33 mouse cellular contexts compared by ENCODE assay signal in the genomic region with DNA sequence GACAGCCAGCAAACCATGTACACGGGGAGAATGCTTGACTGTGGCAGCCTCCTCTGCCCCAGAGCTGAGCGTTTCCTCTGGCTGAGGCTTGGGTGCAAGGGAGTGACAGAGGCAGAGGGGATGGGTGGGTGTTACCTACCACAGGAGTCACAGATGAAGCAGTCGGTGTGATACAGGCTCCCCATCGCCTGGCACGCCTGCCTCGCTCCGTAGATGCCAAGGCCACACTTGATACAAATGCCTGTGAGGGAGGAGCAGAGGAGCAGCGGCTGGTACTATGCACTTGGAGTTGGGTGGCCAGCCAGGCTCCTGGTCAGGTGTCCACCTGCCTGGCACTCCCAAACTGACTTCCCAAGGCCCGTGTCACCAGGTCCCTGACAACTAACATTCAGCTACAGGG. TPM values are rescaled to one million over a fixed set of nuclear protein-coding genes. Genes with fewer than 3 reads are reported as not detected.
DNase-seq lines count a peak whose midpoint lies in the region; ATAC-seq lines count a peak whose summit lies in the region.
"Had no signal": no experiment of that assay in that cellular context is flagged by ENCODE, and none has a peak within 500 bp of the region (broad histone marks: within the 10 kb centered on the region; RNA-seq: fewer than 3 reads in every experiment).

No protein-coding gene starts in this region.

- peak overlapping the region; percentile 0 for H3K4me3 ChIP-seq in megakaryocyte, embryonic 14.5 days (replicated peaks)
- H3K4me3 ChIP-seq in hindbrain, embryonic 14.5 days (replicated peaks; ENCODE audit: low read length) = no peak overlapping the region
- H3K4me3 ChIP-seq: embryonic facial prominence, embryonic 10.5 days; embryonic facial prominence, embryonic 13.5 days; erythroblast, embryonic 14.5 days; forebrain, embryonic 12.5 days; forebrain, embryonic 15.5 days; heart, embryonic 10.5 days; heart, embryonic 15.5 days; hindbrain, embryonic 15.5 days had no signal

- peaks cover 12% of the 10 kb centered on the region for H3K27me3 ChIP-seq in megakaryocyte, embryonic 14.5 days (replicated peaks)
- no peaks in the 10 kb centered on the region for H3K27me3 ChIP-seq in hindbrain, embryonic 14.5 days (ENCODE audit: control insufficient read depth, insufficient read depth, low read length)
- H3K27me3 ChIP-seq: embryonic facial prominence, embryonic 13.5 days; forebrain, embryonic 12.5 days; forebrain, embryonic 15.5 days; heart, embryonic 15.5 days; hindbrain, embryonic 15.5 days had no signal

- H3K9ac ChIP-seq in hindbrain, embryonic 14.5 days = no peak overlapping the region
- H3K9ac ChIP-seq: embryonic facial prominence, embryonic 13.5 days; forebrain, embryonic 12.5 days; forebrain, embryonic 15.5 days; heart, embryonic 15.5 days; hindbrain, embryonic 15.5 days had no signal

- H3K4me1 ChIP-seq in megakaryocyte, embryonic 14.5 days = no peaks in the 10 kb centered on the region
- H3K4me1 ChIP-seq in hindbrain, embryonic 14.5 days (replicated peaks; ENCODE audit: control insufficient read depth, insufficient read depth, low read length) = no peaks in the 10 kb centered on the region
- H3K4me1 ChIP-seq: embryonic facial prominence, embryonic 10.5 days had no signal

- no peak overlapping the region for H3K4me2 ChIP-seq in hindbrain, embryonic 14.5 days (replicated peaks)
- H3K4me2 ChIP-seq: embryonic facial prominence, embryonic 13.5 days; forebrain, embryonic 12.5 days; forebrain, embryonic 15.5 days; heart, embryonic 15.5 days; hindbrain, embryonic 15.5 days had no signal

- H3K36me3 ChIP-seq in megakaryocyte, embryonic 14.5 days (replicated peaks; ENCODE audit: low read length) = no peaks in the 10 kb centered on the region
- H3K36me3 ChIP-seq in hindbrain, embryonic 14.5 days (replicated peaks; ENCODE audit: control insufficient read depth, insufficient read depth) = no peaks in the 10 kb centered on the region
- H3K36me3 ChIP-seq: forebrain, embryonic 15.5 days; hindbrain, embryonic 15.5 days had no signal

- H3K9me3 ChIP-seq in megakaryocyte, embryonic 14.5 days = peaks cover 22% of the 10 kb centered on the region
- no peaks in the 10 kb centered on the region for H3K9me3 ChIP-seq in hindbrain, embryonic 14.5 days (ENCODE audit: control insufficient read depth, low read length)
- H3K9me3 ChIP-seq: forebrain, embryonic 15.5 days; heart, embryonic 10.5 days; heart, embryonic 15.5 days; hindbrain, embryonic 15.5 days had no signal

- WGBS in hindbrain, embryonic 14.5 days = 94% methylated on average over 9 of the region's 9 CpGs

- ATAC-seq in megakaryocyte, adult 5-6 weeks (ENCODE audit: poor library complexity, severe bottlenecking) = no peak
- ATAC-seq in hindbrain, embryonic 14.5 days (ENCODE audit: low FRiP score) = no peak
- ATAC-seq: CD4-positive, CD25-positive, alpha-beta regulatory T cell, adult 4 months; forebrain, embryonic 15.5 days; intestine, postnatal 0 days had no signal

- no peak overlapping the region for H3K27ac ChIP-seq in hindbrain, embryonic 14.5 days
- H3K27ac ChIP-seq: embryonic facial prominence, embryonic 10.5 days; embryonic facial prominence, embryonic 13.5 days; forebrain, embryonic 12.5 days; forebrain, embryonic 15.5 days; heart, embryonic 10.5 days; heart, embryonic 15.5 days; hindbrain, embryonic 15.5 days had no signal

- peak; percentile 38 for DNase-seq in adrenal gland, postnatal 10 days
- DNase-seq in adrenal gland, adult 8-10 months = no peak
- peak; percentile 43 to 51 for DNase-seq in adrenal gland, postnatal 36 days
- no peak for DNase-seq in hindbrain, embryonic 14.5 days (ENCODE audit: low spot score)
- DNase-seq: cerebellum, adult 11 months; cerebellum, adult 2 months; cerebellum, adult 9-11 months; cerebellum, postnatal 25 days; embryo, embryonic 11 days; gastrocnemius, postnatal 25 days; heart, adult 18-20 months; heart, postnatal 10 days; heart, postnatal 36 days; kidney, adult 2 months had no signal

RNA-seq across cellular contexts. Expression of gene Wtip, which starts 7.7 kb away (rescaled TPM):
- total RNA-seq in adrenal gland, postnatal 10 days (2021) = 10 to 100 TPM; 25.3 to 30.2 TPM
- 10 to 100 TPM; 20.0 to 34.4 (median 27.8) TPM for total RNA-seq in adrenal gland, adult 8-10 months (2022)
- polyA plus RNA-seq in megakaryocyte, embryonic 14.5 days (2012; ENCODE audit: insufficient read depth, low replicate concordance) = 1.2 and 1.7 TPM in 2 replicates
- total RNA-seq in megakaryocyte, adult 5-6 weeks (2015) = 0.09 and 0.14 TPM in 2 replicates
- 0.33 TPM in 1 of 2 replicates, not detected in the other for total RNA-seq in megakaryocyte, adult 5-6 weeks (2017)
- 10 to 100 TPM; 24.6 to 29.1 TPM for total RNA-seq in adrenal gland, postnatal 36 days (2021)
- 2.5 and 3.2 TPM in 2 replicates for polyA plus RNA-seq in hindbrain, embryonic 14.5 days (2014; fragmentation: Nextera tagmentation; extraction: Ambion mirVana)
- total RNA-seq: MEL had no signal
- polyA plus RNA-seq: CD4-positive, CD25-positive, alpha-beta regulatory T cell, adult 4 months had no signal

RNA-seq across cellular contexts. Expression of gene Scgb1b30, which starts 30.1 kb away (rescaled TPM):
- total RNA-seq in adrenal gland, postnatal 10 days (2021) = not detected
- not detected for total RNA-seq in adrenal gland, adult 8-10 months (2022)
- not detected in 2 replicates for polyA plus RNA-seq in megakaryocyte, embryonic 14.5 days (2012; ENCODE audit: insufficient read depth, low replicate concordance)
- total RNA-seq in megakaryocyte, adult 5-6 weeks (2015) = not detected in 2 replicates
- total RNA-seq in megakaryocyte, adult 5-6 weeks (2017) = not detected in 2 replicates
- total RNA-seq in adrenal gland, postnatal 36 days (2021) = not detected
- not detected in 2 replicates for polyA plus RNA-seq in hindbrain, embryonic 14.5 days (2014; fragmentation: Nextera tagmentation; extraction: Ambion mirVana)
- total RNA-seq: gastrocnemius, adult 8-10 months; gastrocnemius, postnatal 25 days; heart, adult 18-20 months; heart, postnatal 10 days; heart, postnatal 36 days; MEL had no signal
- polyA plus RNA-seq: C2C12; CD4-positive, CD25-positive, alpha-beta regulatory T cell, adult 4 months; cerebellum, adult 2 months; cortical plate, adult 2 months; embryonic facial prominence, embryonic 10.5 days; embryonic facial prominence, embryonic 13.5 days; erythroblast, embryonic 14.5 days; forebrain, embryonic 12.5 days; forebrain, embryonic 15.5 days; gonadal fat pad, adult 2 months; heart, embryonic 10.5 days; heart, embryonic 15.5 days; hindbrain, embryonic 11.5 days; hindbrain, embryonic 15.5 days; intestine, embryonic 14.5 days; intestine, postnatal 0 days; kidney, adult 2 months had no signal

RNA-seq across cellular contexts. Expression of gene Uba2, which starts 44.1 kb away (rescaled TPM):
- 10 to 100 TPM; 77.6 to 77.7 TPM for total RNA-seq in adrenal gland, postnatal 10 days (2021)
- total RNA-seq in adrenal gland, adult 8-10 months (2022) = 10 to 100 TPM; 64.3 to 77.2 (median 72.4) TPM
- 1.3 and 8.8 TPM in 2 replicates for polyA plus RNA-seq in megakaryocyte, embryonic 14.5 days (2012; ENCODE audit: insufficient read depth, low replicate concordance)
- total RNA-seq in megakaryocyte, adult 5-6 weeks (2015) = 111 and 115 TPM in 2 replicates
- total RNA-seq in megakaryocyte, adult 5-6 weeks (2017) = 121 and 126 TPM in 2 replicates
- 10 to 100 TPM; 74.8 to 76.1 TPM for total RNA-seq in adrenal gland, postnatal 36 days (2021)
- 164 and 177 TPM in 2 replicates for polyA plus RNA-seq in hindbrain, embryonic 14.5 days (2014; fragmentation: Nextera tagmentation; extraction: Ambion mirVana)

Comparison
In these comparisons a context has a peak if more than half of its experiments do, and no peak if none do; other contexts are left out.
1. DNase-seq: peak in adrenal gland, postnatal 10 days (single experiment) and adrenal gland, postnatal 36 days (2 of 2); none in adrenal gland, adult 8-10 months (single experiment) and hindbrain, embryonic 14.5 days (single experiment).
2. RNA of gene Wtip, which starts 7.7 kb away (total RNA-seq): 20.0 to 34.4 TPM in adrenal gland, adult 8-10 months, 25.3 to 30.2 TPM in adrenal gland, postnatal 10 days and 24.6 to 29.1 TPM in adrenal gland, postnatal 36 days; 0.09 to 0.33 TPM in megakaryocyte, adult 5-6 weeks; every median in the first group is over 10 times any median in the second.